Mouse (Mus musculus) left cerebral cortex, postnatal 4 days (tissue): ENCODE data around the gene Ppil6. TPM values are rescaled to one million over a fixed set of nuclear protein-coding genes. Genes with fewer than 3 reads are reported as not detected.
A peak's percentile ranks its signal among the peaks of the same experiment; 100 is the strongest.

Experiments
- DNase-seq: peaks from one replicate; pipeline ENCODE4 v3.0.0-alpha.2; 2022
- intact Hi-C: fragments of 180-260 bp; cut with DNase I; formaldehyde crosslinking; loops from one replicate; pipeline ENCODE4 v1.15.1; 2025
- total RNA-seq, 2 experiments: library from RNA; stranded (reverse); gene quantifications; 2 replicates each; pipeline ENCODE4 v1.2.3; 2021

Gene Ppil6
- total RNA-seq, 2 experiments from 2014 or later: 4.6 to 4.9 TPM

DNA sequence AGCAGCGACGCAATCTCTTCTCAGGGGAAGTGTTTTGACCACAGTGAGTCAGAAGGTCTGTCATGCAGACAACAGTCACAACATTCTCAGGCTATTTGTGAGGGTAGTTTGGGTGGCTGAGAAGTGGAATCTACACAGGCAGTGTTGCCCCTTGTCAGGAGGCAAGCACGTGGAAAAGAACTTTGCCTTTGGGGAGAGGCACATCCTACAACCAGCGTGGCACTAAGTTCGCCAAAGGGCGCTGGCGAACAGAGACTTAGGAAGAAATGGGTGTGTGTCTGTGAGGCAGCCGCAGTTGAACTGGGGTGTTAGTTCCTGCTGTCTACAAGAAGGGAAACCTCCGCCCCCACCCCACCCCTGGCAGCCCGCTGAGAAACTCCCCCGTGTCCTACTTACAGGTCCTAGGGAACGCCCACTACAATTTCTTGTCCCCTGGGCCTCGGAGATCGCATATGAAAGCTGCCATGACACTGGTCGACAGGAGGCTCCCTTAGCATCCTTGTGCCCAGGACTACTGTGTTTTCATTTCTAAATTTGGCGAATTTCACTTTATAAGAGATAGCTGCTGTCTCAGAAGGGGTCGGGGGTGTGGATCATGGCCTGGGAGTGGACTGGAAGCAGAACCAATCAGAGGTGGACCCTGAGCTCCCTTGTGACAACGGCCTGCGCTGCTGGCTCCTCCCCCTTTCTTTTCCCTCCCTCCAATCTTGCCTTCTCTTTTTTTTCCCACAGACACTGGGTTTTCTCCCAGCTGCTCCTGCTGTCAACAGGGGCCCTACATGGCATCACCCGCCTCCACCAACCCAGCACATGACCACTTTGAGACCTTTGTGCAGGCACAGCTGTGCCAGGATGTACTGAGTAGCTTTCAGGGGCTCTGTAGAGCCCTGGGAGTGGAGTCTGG lies 12.7 kb upstream of the Ppil6 start:
- intact Hi-C loops: no loop called here
- peak; percentile 71 for DNase-seq

DNA sequence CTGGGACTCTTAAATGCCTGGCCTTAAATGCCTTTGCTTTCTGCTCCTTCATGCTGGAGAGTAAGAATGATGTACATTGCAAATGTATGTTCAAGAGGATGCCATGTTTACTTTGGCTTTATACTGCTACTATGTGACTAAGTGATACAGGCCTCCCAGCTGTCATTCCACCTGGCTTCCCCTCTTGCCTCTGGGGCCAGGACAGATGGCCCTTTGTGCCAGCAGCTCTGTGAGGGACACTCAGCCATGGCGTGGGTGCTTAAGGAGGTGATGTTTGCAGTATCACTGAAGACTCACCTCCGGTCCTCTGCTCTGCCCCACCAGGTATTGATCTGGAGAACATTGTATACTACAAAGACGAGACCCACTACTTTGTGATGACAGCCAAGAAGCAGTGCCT lies 10.3 kb upstream of the Ppil6 start:
- DNase-seq: no peak
- intact Hi-C loops: no loop called here

DNA sequence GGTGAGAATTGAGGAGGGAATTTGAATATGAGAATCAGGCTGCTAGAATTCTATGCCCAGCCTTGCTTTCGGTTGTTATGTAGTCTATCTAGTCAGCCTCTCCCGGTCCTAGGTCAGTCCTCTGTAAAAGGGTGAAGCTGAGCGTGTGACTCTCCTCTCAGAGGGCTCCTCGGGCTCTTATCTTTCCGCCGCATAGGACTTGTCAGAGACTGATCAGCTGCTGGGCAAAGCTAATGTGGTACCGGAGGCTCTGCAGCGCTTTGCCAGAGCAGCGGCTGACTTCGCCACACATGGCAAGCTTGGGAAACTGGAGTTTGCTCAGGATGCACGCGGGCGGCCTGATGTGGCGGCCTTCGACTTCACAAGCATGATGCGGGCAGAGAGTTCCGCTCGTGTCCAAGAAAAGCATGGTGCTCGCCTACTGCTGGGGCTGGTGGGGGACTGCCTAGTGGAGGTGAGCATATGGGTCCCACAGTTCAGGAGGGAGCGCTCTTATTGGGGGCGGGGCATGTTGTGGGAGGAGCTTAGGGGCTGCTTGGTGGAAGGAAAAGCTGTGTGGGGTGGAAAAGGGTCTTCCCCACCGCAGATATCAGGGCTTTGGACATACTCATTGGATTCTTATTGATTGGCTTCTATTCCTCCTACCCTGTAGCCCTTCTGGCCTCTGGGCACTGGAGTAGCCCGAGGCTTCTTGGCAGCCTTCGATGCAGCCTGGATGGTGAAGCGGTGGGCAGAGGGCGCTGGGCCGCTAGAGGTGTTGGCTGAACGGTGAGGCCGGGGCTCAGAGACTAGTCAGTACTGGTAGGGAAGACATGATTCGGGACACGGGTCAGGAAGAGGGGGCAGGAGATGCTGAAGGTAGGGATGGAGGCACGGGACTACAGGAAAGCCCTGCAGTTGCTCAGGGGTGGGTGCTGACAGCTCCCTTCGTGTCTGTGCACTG lies 9.0 kb upstream of the Ppil6 start:
- intact Hi-C loops: no loop called here
- no peak for DNase-seq

DNA sequence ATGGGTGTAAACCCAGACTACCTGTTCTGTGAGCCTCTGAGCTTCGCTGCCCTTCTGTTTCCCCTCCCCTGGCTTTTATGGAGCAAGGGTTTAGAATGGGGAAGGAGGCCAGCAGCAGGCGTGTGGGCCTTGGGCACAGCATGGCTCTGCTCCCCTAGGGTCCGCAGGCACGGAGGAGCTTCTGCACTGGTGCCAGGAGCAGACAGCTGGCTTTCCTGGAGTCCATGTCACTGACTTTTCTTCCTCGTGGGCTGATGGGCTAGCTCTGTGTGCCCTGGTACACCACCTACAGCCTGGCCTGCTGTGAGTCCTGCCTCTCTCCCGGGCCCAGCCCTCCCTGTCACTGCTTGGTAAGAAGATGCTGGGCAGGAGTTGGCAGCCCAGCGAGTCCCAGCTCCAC lies 7.8 kb upstream of the Ppil6 start:
- intact Hi-C loops: no loop called here
- peak; percentile 64 for DNase-seq

DNA sequence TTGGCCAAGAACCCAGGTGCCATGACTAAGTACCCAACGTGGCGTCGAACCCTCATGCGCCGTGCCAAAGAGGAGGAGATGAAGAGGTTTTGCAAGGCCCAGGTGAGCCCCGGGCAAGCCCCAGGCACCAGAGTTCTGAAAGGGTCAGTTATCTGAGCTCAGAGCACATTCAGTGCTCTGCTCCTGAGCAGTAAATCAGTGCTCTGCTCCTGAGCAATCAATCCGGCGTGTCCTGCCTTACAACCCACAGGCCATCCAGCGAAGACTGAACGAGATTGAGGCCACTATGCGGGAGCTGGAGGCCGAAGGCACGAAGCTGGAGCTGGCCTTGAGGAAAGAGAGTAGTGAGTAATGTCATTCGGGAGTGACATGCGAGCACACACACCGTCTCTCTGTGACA lies 4.5 kb upstream of the Ppil6 start:
- no peak for DNase-seq

DNA sequence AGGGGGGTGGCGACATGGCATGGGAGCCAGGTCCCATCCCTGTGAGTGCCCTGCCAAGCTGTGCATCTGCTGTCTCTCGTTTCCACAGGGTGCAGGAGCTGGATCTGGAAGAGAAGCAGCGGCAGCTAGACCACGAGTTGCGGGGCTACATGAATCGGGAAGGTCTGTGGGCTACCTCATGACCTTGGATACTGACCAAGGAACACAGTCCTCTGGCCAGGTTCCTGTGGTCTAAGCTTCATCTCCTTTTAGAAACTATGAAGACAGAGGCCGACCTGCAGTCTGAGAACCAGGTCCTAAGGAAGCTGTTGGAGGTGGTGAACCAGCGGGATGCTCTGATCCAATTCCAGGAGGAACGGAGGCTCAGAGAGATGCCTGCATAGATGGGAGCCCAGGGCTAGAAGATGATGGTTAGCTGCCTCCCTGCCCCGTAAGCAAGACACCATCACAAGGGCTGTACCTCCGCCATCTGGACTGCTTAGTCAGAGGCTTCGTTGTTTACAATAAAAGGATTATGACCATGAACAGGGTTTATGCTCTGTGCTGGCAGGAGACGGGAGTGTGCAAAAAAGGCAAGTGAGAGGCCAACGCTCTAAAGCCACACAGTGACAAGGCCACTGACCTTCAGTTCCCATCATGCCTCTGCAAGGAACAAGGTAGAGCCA lies 3.6 kb upstream of the Ppil6 start:
- no peak for DNase-seq
- intact Hi-C loops: no loop called here

More for the DNA sequence above, 4.5 kb upstream of the Ppil6 start:
- intact Hi-C loops: no loop called here

DNA sequence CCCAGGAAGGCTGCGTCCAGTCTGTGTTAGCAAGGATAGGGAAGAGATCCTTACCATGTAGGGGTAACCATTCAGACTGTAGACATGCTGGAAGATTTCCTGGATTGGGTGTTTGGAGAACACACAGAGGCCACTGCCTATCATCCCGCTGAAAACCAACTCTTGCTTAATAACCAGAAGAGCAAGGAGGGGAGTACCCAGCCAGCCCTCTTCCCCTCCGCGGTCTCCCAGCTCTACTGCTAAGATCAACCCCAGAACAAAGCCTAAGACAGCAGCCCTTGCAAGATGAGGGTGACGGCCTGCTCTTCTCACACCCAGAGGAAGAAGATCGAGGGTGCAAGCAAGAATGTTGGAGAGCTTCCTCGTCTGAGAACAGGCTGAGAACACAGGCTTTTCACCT lies 1.4 kb upstream of the Ppil6 start:
- DNase-seq: no peak
- intact Hi-C loops: no loop called here

DNA sequence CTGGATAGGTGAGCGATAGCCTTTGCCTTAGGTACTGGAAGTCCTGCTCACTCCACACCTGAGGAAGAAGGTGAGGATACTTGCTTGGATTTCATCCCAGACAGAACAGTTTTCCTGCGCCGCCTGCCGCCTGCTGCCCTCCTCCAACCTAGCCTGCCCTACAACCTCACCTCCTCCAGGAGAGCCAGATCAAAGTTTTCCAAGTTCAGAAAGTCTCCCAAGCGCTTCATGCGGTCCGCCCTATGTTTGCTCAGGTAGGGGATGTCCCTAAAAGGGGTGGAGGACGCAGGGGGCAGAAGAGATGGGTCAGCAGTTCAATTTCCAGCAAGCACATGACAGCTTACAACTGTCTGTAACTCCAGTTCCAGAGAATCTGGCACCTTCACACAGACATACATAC lies 945 bp upstream of the Ppil6 start:
- intact Hi-C loops: no loop called here
- DNase-seq: no peak

DNA sequence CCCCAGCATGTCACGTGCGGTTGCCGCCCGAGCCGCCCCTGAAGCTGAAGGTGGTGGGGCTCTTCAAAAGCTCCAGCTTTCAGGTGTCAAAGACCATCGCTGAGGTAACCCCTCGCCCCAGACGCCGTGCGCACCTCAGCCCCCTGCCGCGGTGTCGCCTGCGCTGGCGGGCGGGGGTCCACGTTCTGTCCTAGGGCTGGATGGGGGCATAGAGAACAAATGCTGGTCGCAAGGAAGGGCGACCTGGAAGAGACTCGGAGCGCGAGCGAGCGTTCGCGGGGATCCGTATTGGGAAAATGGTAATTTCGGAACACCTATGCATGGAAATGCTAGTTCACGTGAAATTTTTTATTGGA lies 257 bp downstream of the Ppil6 start:
- DNase-seq: no peak
- intact Hi-C loops: no loop called here

DNA sequence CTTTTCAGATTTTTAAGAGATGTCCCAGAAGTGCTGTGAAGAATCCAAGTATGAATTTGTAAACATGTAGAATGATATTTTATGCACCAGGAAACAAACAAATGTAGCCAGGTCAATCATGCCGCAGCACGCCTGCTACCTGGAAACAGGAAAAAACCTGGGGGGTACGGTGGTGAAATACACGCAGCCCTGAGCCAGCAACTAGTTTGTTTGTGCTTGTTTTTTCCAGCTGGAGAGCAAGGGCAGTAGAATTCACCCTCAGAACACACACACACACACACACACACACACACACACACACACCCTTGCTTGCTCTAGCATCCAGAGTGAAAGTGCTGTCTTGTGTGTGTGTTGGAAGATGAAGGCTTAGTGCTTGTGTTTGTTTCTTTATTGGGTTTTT lies 872 bp downstream of the Ppil6 start:
- intact Hi-C loops: no loop called here
- DNase-seq: no peak

DNA sequence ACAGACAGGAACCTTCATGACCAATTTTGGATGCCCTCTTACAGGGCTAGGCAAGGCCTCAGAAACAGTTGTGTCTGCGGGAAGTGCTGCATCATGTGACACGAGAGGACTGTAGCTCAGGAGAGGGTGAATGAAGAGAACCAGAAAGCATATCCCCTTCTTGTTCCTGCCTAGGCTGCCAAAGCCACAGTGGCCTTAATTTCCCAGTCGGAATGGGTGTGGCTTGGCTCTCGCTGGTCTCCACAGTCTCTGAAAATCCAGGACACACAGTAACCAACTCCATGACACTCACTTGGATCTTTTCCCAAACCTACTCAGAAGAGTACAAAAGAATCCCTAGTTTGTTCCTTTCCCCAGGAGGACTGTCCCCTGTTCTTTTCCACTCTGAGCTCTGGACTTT lies 10.7 kb downstream of the Ppil6 start:
- DNase-seq: no peak
- intact Hi-C loops: loop anchor here (10.0 kb wide), 2 partner anchors 196 to 496 kb away; partner anchors contain the start of genes Ak9 and Fig4

DNA sequence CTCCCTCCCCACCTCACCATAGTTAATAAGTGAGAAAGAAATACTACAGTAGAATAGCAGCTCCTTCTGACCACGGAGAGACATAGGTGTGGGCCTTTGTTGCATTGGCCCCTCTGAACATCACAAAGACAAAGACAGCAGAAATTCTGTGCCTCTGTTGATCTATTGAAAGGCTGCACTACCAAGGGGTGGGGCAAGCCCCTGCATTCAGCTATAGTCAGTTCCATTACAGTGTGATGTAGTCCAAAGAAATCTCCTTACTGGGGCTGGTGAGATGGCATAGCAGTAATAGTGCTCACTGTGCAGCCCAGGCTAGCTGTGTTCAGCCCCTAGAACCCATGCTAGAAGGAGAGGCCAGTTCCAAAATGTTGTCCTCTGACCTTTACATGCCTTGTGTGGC lies 14.8 kb downstream of the Ppil6 start:
- no peak for DNase-seq
- intact Hi-C loops: loop anchor here (10.0 kb wide), 2 partner anchors 200 to 500 kb away; partner anchors contain the start of genes Ak9 and Fig4

DNA sequence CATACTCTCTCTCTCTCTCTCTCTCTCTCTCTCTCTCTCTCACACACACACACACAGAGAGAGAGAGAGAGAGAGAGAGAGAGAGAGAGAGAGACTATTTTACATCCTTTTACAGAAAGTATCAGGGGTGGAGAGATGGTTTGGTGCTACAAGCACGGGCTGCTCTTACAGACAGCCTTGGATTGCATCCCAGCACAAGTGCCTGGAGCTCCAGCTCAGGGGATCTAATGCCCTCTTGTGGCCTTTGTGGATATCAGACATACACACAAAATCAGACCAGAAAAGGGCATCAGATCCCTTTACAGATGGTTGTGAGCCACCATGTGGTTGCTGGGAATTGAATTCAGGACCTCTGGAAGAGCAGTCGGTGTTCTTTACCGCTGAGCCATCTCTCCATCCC lies 15.2 kb downstream of the Ppil6 start:
- intact Hi-C loops: loop anchor here (10.0 kb wide), 2 partner anchors 201 to 501 kb away; partner anchors contain the start of genes Ak9 and Fig4
- peak; percentile 70 for DNase-seq

DNA sequence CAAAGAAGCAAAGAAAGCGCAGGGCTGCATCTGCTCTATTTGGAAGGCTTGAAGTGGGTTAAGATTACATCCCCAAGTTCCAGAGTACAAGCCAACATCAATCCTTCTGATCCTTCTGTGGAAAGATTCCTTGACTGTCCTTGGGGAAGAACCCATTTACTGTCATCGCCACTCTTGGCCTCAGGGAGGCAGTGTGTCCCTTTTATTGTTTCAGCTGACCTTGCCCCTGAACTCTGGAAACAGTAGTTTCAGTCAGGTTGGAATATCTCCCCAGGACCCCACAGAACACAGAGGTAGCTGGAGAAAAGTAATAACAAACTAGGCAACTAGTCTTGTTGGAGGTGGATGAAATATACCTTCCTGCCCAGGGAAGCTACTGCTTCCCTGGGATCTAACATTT lies 18.9 kb downstream of the Ppil6 start:
- no peak for DNase-seq
- intact Hi-C loops: loop anchor here (10.0 kb wide), 2 partner anchors 204 to 504 kb away; partner anchors contain the start of genes Ak9 and Fig4

DNA sequence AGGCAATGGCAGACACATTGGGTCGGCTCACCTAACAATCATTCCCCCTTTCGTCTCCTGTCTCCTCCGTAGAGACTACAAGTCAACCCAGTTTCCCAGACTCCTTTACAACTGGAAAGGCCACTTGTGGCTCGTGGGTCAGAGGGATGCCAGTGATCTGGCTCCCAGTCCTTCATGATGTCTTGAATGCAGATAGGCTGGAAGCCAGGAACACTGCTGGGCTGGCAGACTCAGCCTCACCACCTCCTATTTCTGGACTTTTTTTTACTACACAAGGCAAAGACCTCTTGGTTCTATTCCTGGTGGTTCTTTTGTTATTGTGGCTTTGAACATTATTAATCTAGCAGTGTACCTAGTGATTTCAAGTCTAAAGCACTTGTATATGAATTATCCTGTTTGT lies 24.1 kb downstream of the Ppil6 start:
- intact Hi-C loops: loop anchor here (10.0 kb wide), 1 partner anchor 780 kb away; no protein-coding TSS in a partner anchor
- DNase-seq: no peak

DNA sequence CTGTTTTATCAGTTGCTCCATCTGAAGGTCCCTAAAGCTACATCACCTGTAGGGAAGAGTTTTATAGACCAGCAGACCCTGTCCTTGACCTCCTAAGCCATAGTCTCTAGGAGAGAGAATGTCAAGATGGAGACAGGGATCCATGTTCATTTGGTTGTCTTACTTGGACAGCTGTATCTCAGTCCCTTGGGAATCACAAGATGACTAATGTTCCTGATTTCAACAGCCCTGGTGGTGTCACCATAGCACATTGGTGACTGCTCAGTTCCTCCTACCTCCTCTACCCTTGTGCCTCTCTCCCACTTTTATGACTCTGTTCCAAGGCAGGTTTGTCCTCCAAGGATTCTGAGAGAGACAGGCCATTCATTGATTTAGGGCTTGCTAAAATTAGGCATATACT lies 24.7 kb downstream of the Ppil6 start:
- intact Hi-C loops: loop anchor here (10.0 kb wide), 1 partner anchor 780 kb away; no protein-coding TSS in a partner anchor
- DNase-seq: no peak

DNA sequence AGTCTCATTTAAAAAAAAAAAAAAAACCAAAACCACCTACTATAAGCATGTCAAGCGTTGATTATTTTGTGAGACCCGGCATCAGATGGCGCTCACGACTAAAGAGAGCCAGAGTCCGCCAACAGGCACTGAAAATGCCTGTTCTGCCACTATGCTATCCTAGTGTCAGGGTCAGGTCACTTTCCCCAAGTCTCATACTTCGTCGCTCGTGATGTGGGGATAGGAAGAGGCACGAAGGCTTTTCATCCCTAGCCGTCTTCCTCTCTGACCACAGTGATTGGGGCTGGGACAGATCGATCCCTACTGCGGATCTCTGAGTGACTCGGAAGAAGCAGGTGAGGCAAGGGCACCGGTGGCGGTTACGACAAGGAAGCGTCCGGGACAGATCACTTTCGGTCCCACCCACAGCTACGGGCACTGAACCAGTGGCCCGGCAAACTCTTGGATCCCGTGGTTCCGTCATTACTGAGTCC lies 28.3 kb downstream of the Ppil6 start:
- intact Hi-C loops: loop anchor here (2.0 to 10.0 kb wide), 2 partner anchors 162 to 776 kb away; no protein-coding TSS in a partner anchor
- DNase-seq: peak; percentile 78

DNA sequence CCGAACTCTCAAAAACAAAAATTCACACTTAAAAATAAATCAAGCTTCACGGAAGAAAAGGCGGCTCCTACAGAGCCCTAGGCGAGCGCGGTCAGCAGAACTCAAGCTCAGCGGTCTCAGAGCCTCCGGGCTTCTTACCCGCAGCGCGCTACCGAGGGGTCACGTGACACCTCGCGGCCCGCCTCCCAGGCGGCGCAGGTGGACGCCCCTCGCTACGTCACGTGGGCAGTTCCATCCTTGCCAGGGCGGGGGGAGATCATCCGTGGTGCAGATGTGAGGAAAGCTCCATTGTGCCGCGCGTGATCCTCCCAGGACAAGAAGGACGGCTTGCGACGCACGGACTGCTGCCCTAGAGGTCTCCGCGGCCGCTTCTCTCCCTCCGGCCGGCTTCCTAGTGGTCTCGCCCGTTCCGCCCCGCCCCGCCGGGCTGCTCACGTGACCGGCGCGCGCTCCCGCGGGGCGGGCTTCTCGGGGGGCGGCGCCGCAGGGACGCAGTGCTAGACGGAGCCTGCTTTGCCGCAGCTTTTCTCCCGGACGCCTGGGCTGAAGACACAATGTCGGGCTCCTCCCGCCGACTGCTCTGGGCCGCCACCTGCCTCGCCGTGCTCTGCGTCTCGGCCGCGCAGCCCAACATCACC lies 28.9 kb downstream of the Ppil6 start, which contains the start of gene Cd164:
TSS of gene Cd164 (plus strand) at position 434 of the 638 bp plus-strand sequence.
- intact Hi-C loops: loop anchor here (2.0 to 10.0 kb wide), 2 partner anchors 162 to 776 kb away; no protein-coding TSS in a partner anchor
- peak; percentile 97 for DNase-seq

DNA sequence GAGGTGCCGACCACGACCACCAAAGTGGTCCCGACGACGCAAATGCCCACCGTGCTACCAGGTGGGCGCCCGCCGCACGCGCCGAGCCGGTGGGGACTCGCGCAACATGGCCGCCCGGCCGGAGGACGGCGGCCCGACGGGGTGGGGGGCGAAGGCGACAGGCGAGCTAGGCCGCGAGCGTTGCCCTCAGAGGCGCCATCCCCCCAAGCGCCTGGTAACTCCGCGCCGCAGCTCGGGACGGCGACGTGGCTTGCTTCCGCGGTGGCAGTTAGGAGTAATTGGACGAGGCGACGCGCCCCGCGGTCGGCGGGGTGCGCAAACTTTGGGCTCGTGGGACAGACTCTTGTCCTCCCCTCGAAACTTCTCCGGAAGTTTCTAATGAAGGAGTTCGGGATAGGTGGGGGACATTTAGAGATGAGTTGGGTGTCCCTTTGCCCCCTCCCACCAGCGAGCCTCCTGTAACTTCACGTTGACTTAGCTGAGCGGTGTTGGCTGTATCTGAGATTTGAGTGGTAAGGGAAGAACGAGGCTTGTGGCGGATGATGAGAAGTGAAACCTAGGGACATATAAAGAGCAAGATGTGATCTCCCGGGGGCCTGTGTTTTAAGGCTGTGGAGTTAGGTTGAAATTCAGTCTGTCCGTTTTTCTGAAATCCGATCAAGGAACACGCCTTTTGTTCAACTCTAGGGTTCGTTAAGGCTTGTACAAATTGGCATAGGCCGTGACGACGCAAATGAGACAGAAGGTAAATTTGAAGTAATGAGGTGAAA lies 29.6 kb downstream of the Ppil6 start:
- intact Hi-C loops: loop anchor here (2.0 to 10.0 kb wide), 2 partner anchors 161 to 775 kb away; no protein-coding TSS in a partner anchor
- DNase-seq: peak; percentile 55
